Mouse (Mus musculus): ENCODE data around the gene Pp2d1. TPM values are rescaled to one million over a fixed set of nuclear protein-coding genes. Genes with fewer than 3 reads are reported as not detected.
A peak's percentile ranks its signal among the peaks of the same experiment; 100 is the strongest.

Gene Pp2d1
- polyA plus RNA-seq, 1 experiment from 2014 or later = 0.39 TPM

GRCm38 (mm10) chr17:53462603-53463495 lies 76.4 kb downstream of the Pp2d1 start, which contains the start of gene Efhb:
Gene Efhb, minus strand, starts transcription at chr17:53463321.
- H3K4me1 ChIP-seq (replicated peaks) = peaks cover 12% of the 10 kb centered on the region
- ATAC-seq (ENCODE audit: low FRiP score) = peak; percentile 97
- H3K9ac ChIP-seq = peak within 1 kb of the TSS; percentile 63
- no peaks in the 10 kb centered on the region for H3K9me3 ChIP-seq
- H3K27me3 ChIP-seq = no peaks in the 10 kb centered on the region
- no peak within 1 kb of the TSS for H3K27ac ChIP-seq
- peak within 1 kb of the TSS; percentile 69 for H3K4me2 ChIP-seq
- no peaks in the 10 kb centered on the region for H3K36me3 ChIP-seq
- WGBS = 20% methylated on average over 26 of the region's 26 CpGs
- peak within 1 kb of the TSS; percentile 44 for H3K4me3 ChIP-seq

Other genes starting within 250 kb of the Pp2d1 start
- gene Efhb, start 76.1 kb downstream of the Pp2d1 start, polyA plus RNA-seq (2015; fragmentation: Nextera tagmentation; extraction: Ambion mirVana) = 1.2 and 1.6 TPM in 2 replicates
- gene Rab5a, start 60.2 kb downstream of the Pp2d1 start, polyA plus RNA-seq (2015; fragmentation: Nextera tagmentation; extraction: Ambion mirVana) = 97.0 and 102 TPM in 2 replicates
- 8.5 and 8.9 TPM in 2 replicates for gene Kat2b, start 27.4 kb upstream of the Pp2d1 start, polyA plus RNA-seq (2015; fragmentation: Nextera tagmentation; extraction: Ambion mirVana)
- 8.3 and 9.0 TPM in 2 replicates for gene Sgo1, start 149.9 kb upstream of the Pp2d1 start, polyA plus RNA-seq (2015; fragmentation: Nextera tagmentation; extraction: Ambion mirVana)